Mouse (Mus musculus) midbrain, embryonic 15.5 days (tissue): ENCODE data around the gene Kcnk3. TPM values are rescaled to one million over a fixed set of nuclear protein-coding genes. Genes with fewer than 3 reads are reported as not detected.
A peak's percentile ranks its signal among the peaks of the same experiment; 100 is the strongest.

Source experiments
- ATAC-seq: fragments of 200-750 bp; cut with Nextera tagmentation; replicated peaks from 2 replicates; pipeline ENCODE4 v1.8.0; 2017; ENCODE audit warnings: moderate TSS enrichment
- H3K27ac ChIP-seq: fragments of 300-500 bp; sonication (generic); 2 replicates; pipeline ENCODE4 v1.5.1; 2015; ENCODE audit warnings: mild to moderate bottlenecking, inconsistent platforms
- H3K27me3 ChIP-seq: fragments of 300-500 bp; sonication (generic); replicated peaks from 2 replicates; pipeline ENCODE4 v1.6.1; 2015; ENCODE audit warnings: inconsistent platforms
- H3K36me3 ChIP-seq: fragments of 300-500 bp; sonication (generic); replicated peaks from 2 replicates; pipeline ENCODE4 v1.6.1; 2015; ENCODE audit warnings: inconsistent platforms
- H3K4me1 ChIP-seq: fragments of 300-500 bp; sonication (generic); 2 replicates; pipeline ENCODE4 v1.6.1; 2015; ENCODE audit warnings: inconsistent platforms
- H3K4me2 ChIP-seq: fragments of 300-500 bp; sonication (generic); 2 replicates; pipeline ENCODE4 v1.6.1; 2015; ENCODE audit warnings: inconsistent platforms, mild to moderate bottlenecking, moderate library complexity
- H3K4me3 ChIP-seq: fragments of 300-500 bp; sonication (generic); 2 replicates; pipeline ENCODE4 v1.5.1; 2015; ENCODE audit warnings: mild to moderate bottlenecking, inconsistent platforms
- H3K9ac ChIP-seq: fragments of 300-500 bp; sonication (generic); 2 replicates; pipeline ENCODE4 v1.6.1; 2015; ENCODE audit warnings: mild to moderate bottlenecking, inconsistent platforms
- H3K9me3 ChIP-seq: fragments of 300-500 bp; sonication (generic); 2 replicates; pipeline ENCODE4 v1.6.1; 2016; ENCODE audit warnings: inconsistent platforms
- WGBS: fragments of 180-500 bp; shearing (Covaris S2); methylation state at CpG from one replicate; pipeline ENCODE4 v1.1.7; 2015; ENCODE audit warnings: mixed read lengths; 5-methylcytosine and 5-hydroxymethylcytosine counted together
- polyA plus RNA-seq: library from polyadenylated mRNA; unstranded; fragments of >200 nt; fragmentation: Nextera tagmentation; extraction: Ambion mirVana; gene quantifications from 2 replicates; pipeline ENCODE4 v1.2.1, GENCODE M21; 2015

Gene Kcnk3
- polyA plus RNA-seq, 1 experiment from 2014 or later: 6.7 TPM

DNA sequence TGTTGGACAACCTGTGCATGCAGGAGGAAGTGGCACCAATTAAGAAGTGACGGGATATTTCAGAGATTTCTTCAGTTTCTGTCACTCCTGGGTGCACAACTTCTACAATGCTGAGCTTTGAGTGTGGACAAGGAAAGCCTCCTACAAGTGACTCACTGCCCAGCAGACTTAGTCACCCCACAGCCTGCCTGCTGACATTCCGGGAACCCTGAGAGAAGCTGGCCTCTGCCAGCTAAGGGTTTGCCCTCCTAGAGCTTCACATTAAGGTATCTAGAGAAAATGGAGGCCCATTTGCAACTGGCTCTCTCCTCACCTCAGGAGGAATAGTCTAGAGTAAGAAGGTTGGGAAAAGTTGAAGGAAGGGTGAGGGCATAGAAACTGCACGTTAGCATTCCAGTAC is 63.6 kb downstream of the Kcnk3 start:
- Histone ChIP-seq H3K27ac (no peak overlapping the region), H3K36me3 (peaks cover 6% of the 10 kb centered on the region; the same call in 1 of the 2 replicates), H3K9ac (no peak overlapping the region), H3K4me3 (no peak overlapping the region), H3K9me3 (no peaks in the 10 kb centered on the region), H3K4me2 (no peak overlapping the region), H3K4me1 (peaks cover 21% of the 10 kb centered on the region), H3K27me3 (no peaks in the 10 kb centered on the region)
- no peak for ATAC-seq
- 89% methylated on average over 3 of the region's 3 CpGs for whole genome bisulfite sequencing

DNA sequence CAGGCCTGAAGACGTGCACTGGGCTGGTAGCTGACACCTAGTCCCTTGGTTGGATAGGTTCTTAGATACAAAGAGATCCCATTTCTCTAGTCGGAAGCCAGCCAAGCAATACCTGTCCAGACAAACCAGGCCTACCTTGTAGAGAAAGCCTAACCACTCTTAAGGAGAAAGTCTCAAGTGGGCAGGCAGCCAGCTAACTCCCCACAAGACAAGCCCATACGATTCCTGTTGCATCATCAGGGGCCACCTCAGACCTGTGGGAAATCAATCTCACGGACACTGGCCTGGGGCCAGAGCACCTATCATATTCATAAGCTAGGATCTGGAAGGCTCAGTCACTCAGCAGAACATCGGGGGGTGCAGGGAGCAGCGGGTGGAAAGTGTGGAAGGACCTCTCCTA is 65.3 kb downstream of the Kcnk3 start:
- Histone ChIP-seq H3K4me1 (peaks cover 13% of the 10 kb centered on the region), H3K27ac (no peak overlapping the region), H3K9me3 (no peaks in the 10 kb centered on the region), H3K9ac (no peak overlapping the region), H3K36me3 (peaks cover 10% of the 10 kb centered on the region; the same call in 1 of the 2 replicates), H3K4me2 (no peak overlapping the region), H3K27me3 (no peaks in the 10 kb centered on the region), H3K4me3 (no peak overlapping the region)
- WGBS: 91% methylated on average over 6 of the region's 6 CpGs
- ATAC-seq: no peak

DNA sequence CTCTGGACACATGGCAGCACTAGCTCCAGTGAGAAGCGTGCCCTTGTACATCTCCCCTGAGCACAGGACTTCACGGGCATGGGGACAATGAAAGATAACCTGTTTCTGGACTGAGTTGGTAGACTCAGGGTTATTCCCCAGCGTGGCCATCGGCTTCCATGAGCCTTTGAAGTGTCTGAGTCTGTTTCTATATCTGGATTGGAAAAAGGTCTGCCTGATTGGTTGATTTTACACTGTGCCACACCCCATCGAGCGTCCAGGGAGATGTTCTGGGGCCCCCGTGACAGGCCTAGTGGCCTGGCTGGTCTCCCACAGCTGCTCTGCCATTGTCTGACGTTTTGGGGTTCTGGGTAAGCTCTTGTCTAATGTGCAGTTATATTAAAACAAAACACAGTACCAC is 67.1 kb downstream of the Kcnk3 start:
- no peak overlapping the region for H3K4me3 ChIP-seq
- no peaks in the 10 kb centered on the region for H3K27me3 ChIP-seq
- 85% methylated on average over 8 of the region's 8 CpGs for WGBS
- H3K9me3 ChIP-seq: no peaks in the 10 kb centered on the region
- H3K4me1 ChIP-seq: no peaks in the 10 kb centered on the region
- no peak for ATAC-seq
- H3K9ac ChIP-seq: no peak overlapping the region
- H3K36me3 ChIP-seq: peaks cover 10% of the 10 kb centered on the region; the same call in 1 of the 2 replicates
- no peak overlapping the region for H3K4me2 ChIP-seq
- H3K27ac ChIP-seq: no peak overlapping the region

DNA sequence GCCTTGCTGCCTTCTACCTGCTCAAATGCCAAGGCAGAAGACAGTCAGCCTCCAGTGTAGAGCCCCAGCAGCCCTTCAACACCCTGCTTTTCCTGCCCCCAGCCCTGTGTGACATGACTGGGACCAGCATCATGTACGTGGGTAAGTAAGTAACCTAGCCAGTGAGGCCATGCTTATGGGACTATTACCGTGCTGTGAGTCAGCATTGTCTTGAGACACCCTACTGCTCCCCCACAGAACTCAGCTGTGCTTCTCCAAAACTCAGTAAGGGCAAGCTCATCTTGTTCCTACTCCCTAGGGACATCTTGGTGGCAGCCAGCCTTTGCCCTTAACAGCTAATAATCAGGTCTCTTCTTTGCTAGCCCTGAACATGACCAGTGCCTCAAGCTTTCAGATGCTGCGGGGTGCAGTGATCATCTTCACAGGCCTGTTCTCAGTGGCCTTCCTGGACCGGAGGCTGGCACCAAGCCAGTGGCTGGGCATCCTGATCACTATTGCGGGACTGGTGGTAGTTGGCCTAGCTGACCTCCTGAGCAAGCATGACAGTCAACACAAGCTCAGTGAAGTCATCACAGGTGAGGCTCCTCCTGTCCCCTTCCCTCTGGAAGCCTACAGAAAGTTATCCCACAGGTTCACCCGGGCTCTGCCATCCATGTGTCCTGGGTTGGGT is 67.7 kb downstream of the Kcnk3 start:
- Histone ChIP-seq H3K9me3 (no peaks in the 10 kb centered on the region), H3K27me3 (no peaks in the 10 kb centered on the region), H3K36me3 (peaks cover 10% of the 10 kb centered on the region; the same call in 1 of the 2 replicates), H3K4me2 (no peak overlapping the region), H3K9ac (no peak overlapping the region), H3K4me3 (no peak overlapping the region), H3K4me1 (no peaks in the 10 kb centered on the region), H3K27ac (no peak overlapping the region)
- ATAC-seq: no peak
- WGBS: 91% methylated on average over 6 of the region's 6 CpGs

DNA sequence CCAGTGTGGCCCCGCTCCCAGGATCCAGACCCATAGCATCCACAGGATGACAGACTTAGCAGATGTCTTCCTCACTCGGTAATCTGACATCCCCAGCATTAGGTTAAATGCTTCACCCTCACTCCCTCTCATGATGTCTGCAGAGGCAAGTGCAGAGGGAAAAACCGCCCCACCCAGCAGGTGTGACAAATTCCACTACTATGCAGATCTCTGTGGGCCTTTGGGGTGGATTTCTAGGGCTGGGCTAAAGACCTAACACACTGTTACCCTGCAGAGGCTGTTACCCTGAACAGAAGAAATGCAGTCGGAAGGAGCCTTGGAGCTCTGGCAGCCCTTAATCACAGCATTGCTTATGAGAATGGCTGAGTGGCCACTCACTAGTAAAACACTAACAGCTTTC is 71.1 kb downstream of the Kcnk3 start:
- Histone ChIP-seq H3K9me3 (no peaks in the 10 kb centered on the region), H3K9ac (no peak overlapping the region), H3K36me3 (peaks cover 10% of the 10 kb centered on the region; the same call in 1 of the 2 replicates), H3K27ac (no peak overlapping the region), H3K4me3 (no peak overlapping the region), H3K4me2 (no peak overlapping the region), H3K27me3 (no peaks in the 10 kb centered on the region), H3K4me1 (no peaks in the 10 kb centered on the region)
- 81% methylated on average over 4 of the region's 4 CpGs for WGBS
- ATAC-seq: no peak

DNA sequence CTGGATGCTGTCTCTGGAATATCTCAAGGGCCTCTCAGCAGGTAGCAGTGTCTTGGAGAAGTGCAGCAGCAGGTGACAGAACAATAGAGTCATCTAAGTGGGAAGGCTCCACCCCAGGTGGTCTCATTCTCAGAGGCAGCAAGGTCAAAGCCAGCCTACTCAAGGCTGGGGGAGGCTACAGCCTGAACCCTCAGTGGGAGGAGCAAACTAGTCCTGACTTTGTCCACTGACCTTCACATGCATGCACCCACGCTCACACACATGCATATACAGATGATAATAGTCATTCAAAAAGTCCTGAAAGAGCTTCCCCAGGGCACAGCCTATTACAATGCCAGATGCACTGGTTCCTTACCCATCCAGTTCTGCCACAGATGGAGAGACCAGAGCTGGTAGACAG is 72.3 kb downstream of the Kcnk3 start:
- H3K36me3 ChIP-seq: peaks cover 10% of the 10 kb centered on the region; the same call in 1 of the 2 replicates
- H3K9ac ChIP-seq: no peak overlapping the region
- no peak for ATAC-seq
- no peak overlapping the region for H3K4me2 ChIP-seq
- H3K27me3 ChIP-seq: no peaks in the 10 kb centered on the region
- H3K4me1 ChIP-seq: no peaks in the 10 kb centered on the region
- H3K27ac ChIP-seq: no peak overlapping the region
- 88% methylated on average over 1 of the region's 1 CpGs for WGBS
- no peaks in the 10 kb centered on the region for H3K9me3 ChIP-seq
- no peak overlapping the region for H3K4me3 ChIP-seq

DNA sequence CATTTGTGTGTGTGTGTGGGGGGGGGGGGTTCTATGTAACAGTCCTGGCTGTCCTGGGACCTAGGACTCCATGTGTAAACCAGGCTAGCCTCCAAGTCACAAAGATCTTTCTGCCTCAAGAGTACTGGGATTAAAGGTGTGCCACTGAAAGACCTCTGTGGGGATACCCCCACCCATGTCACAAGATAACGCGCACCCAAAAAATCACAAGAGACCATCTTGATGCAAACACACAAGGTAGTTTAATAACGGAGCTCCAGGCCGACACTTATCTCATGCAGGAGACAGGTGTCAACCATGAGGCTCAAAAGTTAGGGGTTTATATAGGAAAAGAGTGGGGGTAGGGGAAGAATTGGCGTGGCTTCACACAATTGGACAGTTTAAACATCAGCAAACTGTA is 72.8 kb downstream of the Kcnk3 start:
- ATAC-seq: no peak
- H3K4me1 ChIP-seq: no peaks in the 10 kb centered on the region
- WGBS: 95% methylated on average over 5 of the region's 5 CpGs
- H3K36me3 ChIP-seq: peaks cover 7% of the 10 kb centered on the region; the same call in 1 of the 2 replicates
- H3K9me3 ChIP-seq: no peaks in the 10 kb centered on the region
- H3K27ac ChIP-seq: no peak overlapping the region
- no peak overlapping the region for H3K9ac ChIP-seq
- no peak overlapping the region for H3K4me2 ChIP-seq
- H3K4me3 ChIP-seq: no peak overlapping the region
- H3K27me3 ChIP-seq: no peaks in the 10 kb centered on the region

DNA sequence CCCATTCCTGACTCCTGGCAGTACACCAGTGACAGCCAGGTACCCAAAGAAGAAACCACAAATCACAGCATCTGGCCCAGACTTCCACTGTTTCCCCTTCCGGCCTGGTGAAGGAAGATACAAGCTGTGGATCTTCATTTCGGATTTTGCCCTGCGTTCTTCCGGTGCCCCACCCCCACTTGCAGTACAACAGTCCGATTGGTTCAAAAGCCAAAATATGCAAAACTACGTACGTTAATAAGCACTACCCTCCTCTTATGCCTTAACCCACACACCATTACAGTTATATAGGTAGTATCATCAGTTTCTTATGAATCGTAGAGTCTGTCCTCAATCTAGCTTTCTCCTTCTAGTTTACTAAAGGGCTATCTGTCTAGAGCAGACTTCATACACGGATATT is 77.4 kb downstream of the Kcnk3 start:
- peaks cover 10% of the 10 kb centered on the region for H3K4me1 ChIP-seq
- H3K27ac ChIP-seq: no peak overlapping the region
- 93% methylated on average over 9 of the region's 9 CpGs for WGBS
- H3K4me2 ChIP-seq: no peak overlapping the region
- no peak overlapping the region for H3K4me3 ChIP-seq
- H3K9me3 ChIP-seq: no peaks in the 10 kb centered on the region
- no peaks in the 10 kb centered on the region for H3K27me3 ChIP-seq
- no peak for ATAC-seq
- no peaks in the 10 kb centered on the region for H3K36me3 ChIP-seq
- no peak overlapping the region for H3K9ac ChIP-seq

DNA sequence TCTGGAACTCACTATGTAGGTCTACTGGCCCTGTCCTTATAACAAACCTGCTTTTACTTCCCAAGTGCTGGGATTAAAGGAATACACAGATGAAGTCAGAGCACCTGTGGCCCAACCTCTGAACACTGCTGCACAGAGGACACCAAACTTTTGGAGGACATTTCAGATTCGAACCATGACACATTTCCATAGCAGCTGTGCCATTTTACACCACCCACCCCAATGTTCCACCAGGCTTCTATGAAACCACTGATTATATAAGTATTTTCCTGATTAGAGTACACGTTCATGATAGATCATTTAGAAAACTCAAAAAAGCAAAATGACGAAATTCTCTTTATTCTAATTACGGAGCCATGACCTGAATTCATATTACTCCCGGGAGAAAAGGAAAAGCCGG is 78.0 kb downstream of the Kcnk3 start:
- Histone ChIP-seq H3K4me2 (peak overlapping the region; percentile 82), H3K4me1 (peaks cover 10% of the 10 kb centered on the region), H3K9ac (peak overlapping the region; percentile 36), H3K27ac (peak overlapping the region; percentile 66; the same call in 1 of the 2 replicates), H3K9me3 (no peaks in the 10 kb centered on the region), H3K36me3 (no peaks in the 10 kb centered on the region), H3K27me3 (no peaks in the 10 kb centered on the region), H3K4me3 (peak overlapping the region; percentile 62)
- 62% methylated on average over 6 of the region's 6 CpGs for WGBS
- no peak for ATAC-seq

DNA sequence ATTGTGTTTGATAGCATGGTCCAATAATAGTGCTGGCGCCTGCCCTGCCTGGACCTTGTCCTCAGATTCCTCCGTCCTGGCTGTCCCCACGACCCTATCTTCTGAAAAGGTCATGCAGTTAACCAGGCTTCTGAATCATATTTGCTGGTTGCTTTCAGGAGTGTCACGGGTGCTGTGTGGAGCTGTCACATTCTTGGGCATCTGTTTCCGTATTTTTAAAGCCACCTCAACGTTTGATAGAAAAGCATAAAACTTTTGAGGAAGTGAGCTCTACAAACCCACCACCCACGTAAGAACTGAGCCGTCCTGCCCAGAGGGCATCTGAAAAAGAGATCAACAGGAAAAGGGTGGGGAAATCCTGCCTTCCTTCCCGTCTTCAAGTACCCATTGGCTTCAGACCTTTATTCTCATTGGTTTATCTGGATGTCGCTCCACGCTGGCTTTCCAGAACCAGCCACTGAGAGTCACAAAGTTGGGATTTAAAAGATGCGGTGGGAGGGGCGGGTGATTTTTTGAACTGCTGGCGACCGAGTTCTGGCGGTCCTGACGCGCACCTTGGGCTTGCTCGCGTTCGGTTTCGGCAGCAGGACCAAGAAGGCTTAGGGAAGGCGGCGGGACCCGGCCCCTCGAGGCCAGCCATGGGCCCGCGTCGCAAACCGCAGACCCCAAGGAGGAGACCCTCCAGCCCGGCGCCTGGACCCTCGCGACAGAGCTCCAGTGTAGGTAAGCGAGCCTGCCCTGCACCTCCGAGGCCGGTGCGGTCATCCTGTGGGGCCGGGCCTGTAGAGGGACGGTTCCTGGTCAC is 78.6 kb downstream of the Kcnk3 start, which contains the start of gene Cenpa:
Gene Cenpa, plus strand, starts transcription at position 387 of the 805 bp plus-strand sequence.
- H3K27ac ChIP-seq: peak within 1 kb of the TSS; percentile 66
- H3K9ac ChIP-seq: peak within 1 kb of the TSS; percentile 48
- peaks cover 10% of the 10 kb centered on the region for H3K4me1 ChIP-seq
- under 1% methylated on average over 40 of the region's 40 CpGs for WGBS
- ATAC-seq: peak; percentile 97
- no peaks in the 10 kb centered on the region for H3K27me3 ChIP-seq
- H3K36me3 ChIP-seq: no peaks in the 10 kb centered on the region
- H3K4me2 ChIP-seq: peak within 1 kb of the TSS; percentile 82
- no peaks in the 10 kb centered on the region for H3K9me3 ChIP-seq
- H3K4me3 ChIP-seq: peak within 1 kb of the TSS; percentile 62

DNA sequence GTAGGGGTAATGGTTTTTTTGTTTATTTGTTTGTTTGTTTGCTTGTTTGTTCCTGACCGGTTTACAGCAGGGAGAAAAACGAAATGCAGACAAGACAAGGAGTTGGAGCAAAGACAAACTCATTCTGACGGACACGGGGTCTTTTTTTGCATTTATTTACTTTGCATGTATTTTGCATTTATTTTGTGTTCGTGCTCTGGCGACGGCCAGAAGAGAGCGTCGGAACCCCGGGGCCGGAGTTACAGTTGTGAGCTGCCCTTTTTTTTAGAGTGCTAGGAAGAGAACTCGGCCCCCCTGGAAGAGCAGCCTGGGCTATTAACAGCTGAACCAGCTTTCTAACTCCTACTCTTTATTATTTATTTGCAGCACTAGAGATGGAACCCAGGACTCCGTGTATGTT is 79.2 kb downstream of the Kcnk3 start:
- ATAC-seq: no peak
- H3K9ac ChIP-seq: peak overlapping the region; percentile 48
- no peaks in the 10 kb centered on the region for H3K36me3 ChIP-seq
- H3K4me1 ChIP-seq: peaks cover 10% of the 10 kb centered on the region
- H3K4me3 ChIP-seq: peak overlapping the region; percentile 62
- H3K9me3 ChIP-seq: no peaks in the 10 kb centered on the region
- H3K27me3 ChIP-seq: no peaks in the 10 kb centered on the region
- 1% methylated on average over 13 of the region's 13 CpGs for WGBS
- peak overlapping the region; percentile 82 for H3K4me2 ChIP-seq
- H3K27ac ChIP-seq: no peak overlapping the region

DNA sequence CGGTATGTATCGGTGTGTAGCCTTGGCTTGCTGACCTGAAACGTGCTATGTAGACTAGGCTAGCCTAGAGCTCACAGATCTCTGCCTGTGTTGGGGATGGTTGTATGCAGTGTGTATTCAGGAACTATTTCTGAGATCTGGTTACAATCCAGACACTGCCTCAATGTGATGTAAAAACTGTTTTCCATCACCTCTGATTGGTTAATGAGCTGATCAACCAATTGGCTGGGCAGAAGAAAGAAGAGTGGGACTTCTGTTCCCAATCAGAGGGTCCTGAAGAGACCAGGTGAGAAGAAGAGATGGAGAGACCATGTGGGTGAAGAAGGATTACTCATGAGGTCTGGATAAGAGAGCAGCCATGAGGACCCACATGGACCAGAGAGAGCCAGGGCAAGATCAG is 79.7 kb downstream of the Kcnk3 start:
- Histone ChIP-seq H3K27ac (no peak overlapping the region), H3K9ac (peak overlapping the region; percentile 48), H3K4me2 (peak overlapping the region; percentile 82), H3K27me3 (no peaks in the 10 kb centered on the region), H3K4me1 (peaks cover 10% of the 10 kb centered on the region), H3K4me3 (peak overlapping the region; percentile 62), H3K36me3 (no peaks in the 10 kb centered on the region), H3K9me3 (no peaks in the 10 kb centered on the region)
- 9% methylated on average over 3 of the region's 3 CpGs for whole genome bisulfite sequencing
- no peak for ATAC-seq
